Mouse (Mus musculus) liver, embryonic 14.5 days (tissue): Measurements from ENCODE around the gene Vil1. TPM values are rescaled to one million over a fixed set of nuclear protein-coding genes. Genes with fewer than 3 reads are reported as not detected.

Experiments
- ATAC-seq: fragments of 200-750 bp; cut with Nextera tagmentation; 2 replicates; pipeline ENCODE4 v1.8.0; 2017; ENCODE audit warnings: moderate number of reproducible peaks, mild to moderate bottlenecking, moderate library complexity; ENCODE audit not compliant: insufficient read depth
- DNase-seq, 3 experiments: peaks; one replicate each; pipeline ENCODE4 v3.0.0-alpha.2; 2012 to 2013; ENCODE audit warnings: low read depth in 3 of 3, low spot score in 3 of 3
- H3K27ac ChIP-seq: fragments of 300-500 bp; sonication (generic); 2 replicates; pipeline ENCODE4 v1.5.1; 2014; ENCODE audit warnings: moderate library complexity, mild to moderate bottlenecking, control low read depth, inconsistent platforms
- H3K27me3 ChIP-seq: fragments of 300-500 bp; sonication (generic); 2 replicates; pipeline ENCODE4 v1.6.1; 2014; ENCODE audit warnings: mild to moderate bottlenecking, low read length, moderate library complexity; ENCODE audit not compliant: control insufficient read depth, insufficient read depth
- H3K36me3 ChIP-seq: fragments of 300-500 bp; sonication (generic); replicated peaks from 2 replicates; pipeline ENCODE4 v1.6.1; 2014; ENCODE audit warnings: low read depth; ENCODE audit not compliant: control insufficient read depth, insufficient read depth
- H3K4me1 ChIP-seq, 2 experiments: fragments of 200-500 bp in 1 of 2; fragments of 300-500 bp in 1 of 2; sonication (generic) in 1 of 2; replicated peaks; 2 replicates each; pipeline ENCODE4 v1.6.1; 2012 to 2014; ENCODE audit warnings: antibody characterized with exemption in 1 of 2, inconsistent platforms in 1 of 2, low read length in 1 of 2; ENCODE audit not compliant: control insufficient read depth in 2 of 2, insufficient read depth in 2 of 2
- H3K4me2 ChIP-seq: fragments of 300-500 bp; sonication (generic); 2 replicates; pipeline ENCODE4 v1.6.1; 2014; ENCODE audit warnings: low read depth, mild to moderate bottlenecking, control low read depth, moderate library complexity
- H3K4me3 ChIP-seq, 2 experiments: fragments of 200-500 bp in 1 of 2; fragments of 300-500 bp in 1 of 2; sonication (generic) in 1 of 2; 2 replicates each; pipeline ENCODE4 v1.5.1; 2012 to 2014; ENCODE audit warnings: low read depth in 2 of 2, low read length in 2 of 2, mild to moderate bottlenecking in 2 of 2, control low read depth in 1 of 2, inconsistent platforms in 1 of 2, moderate library complexity in 1 of 2; ENCODE audit not compliant: insufficient read depth in 1 of 2
- H3K9ac ChIP-seq: fragments of 300-500 bp; sonication (generic); replicated peaks from 2 replicates; pipeline ENCODE4 v1.6.1; 2014; ENCODE audit warnings: mild to moderate bottlenecking, control low read depth, moderate library complexity
- H3K9me3 ChIP-seq: fragments of 300-500 bp; sonication (generic); 2 replicates; pipeline ENCODE4 v1.6.1; 2016; ENCODE audit warnings: low read length, mixed read lengths; ENCODE audit not compliant: control insufficient read depth
- CTCF ChIP-seq: IDR thresholded peaks from 2 replicates; pipeline ENCODE4 v1.5.1; 2016; ENCODE audit warnings: antibody characterized with exemption, low read depth, control low read depth
- EP300 ChIP-seq: IDR thresholded peaks from 2 replicates; pipeline ENCODE4 v1.6.1; 2016; ENCODE audit warnings: antibody characterized with exemption, low read depth
- WGBS: fragments of 180-500 bp; shearing (Covaris S2); extraction: QIAGEN DNeasy Blood & Tissue Kit; methylation state at CpG from one replicate; pipeline ENCODE4 v1.1.7; 2014; ENCODE audit not compliant: insufficient replicate concordance; 5-methylcytosine and 5-hydroxymethylcytosine counted together
- polyA plus RNA-seq, 2 experiments: library from polyadenylated mRNA; depleted of rRNA in 1 of 2; stranded (reverse) in 1 of 2; unstranded in 1 of 2; fragments of >200 nt; fragmentation: Nextera tagmentation in 1 of 2; extraction: Ambion mirVana in 1 of 2; gene quantifications; 2 replicates each; pipeline versions ENCODE4 v1.2.1 to v1.2.3; 2012 to 2014

The Vil1 gene
- polyA plus RNA-seq, 2 experiments: 0.39 to 0.50 TPM

DNA sequence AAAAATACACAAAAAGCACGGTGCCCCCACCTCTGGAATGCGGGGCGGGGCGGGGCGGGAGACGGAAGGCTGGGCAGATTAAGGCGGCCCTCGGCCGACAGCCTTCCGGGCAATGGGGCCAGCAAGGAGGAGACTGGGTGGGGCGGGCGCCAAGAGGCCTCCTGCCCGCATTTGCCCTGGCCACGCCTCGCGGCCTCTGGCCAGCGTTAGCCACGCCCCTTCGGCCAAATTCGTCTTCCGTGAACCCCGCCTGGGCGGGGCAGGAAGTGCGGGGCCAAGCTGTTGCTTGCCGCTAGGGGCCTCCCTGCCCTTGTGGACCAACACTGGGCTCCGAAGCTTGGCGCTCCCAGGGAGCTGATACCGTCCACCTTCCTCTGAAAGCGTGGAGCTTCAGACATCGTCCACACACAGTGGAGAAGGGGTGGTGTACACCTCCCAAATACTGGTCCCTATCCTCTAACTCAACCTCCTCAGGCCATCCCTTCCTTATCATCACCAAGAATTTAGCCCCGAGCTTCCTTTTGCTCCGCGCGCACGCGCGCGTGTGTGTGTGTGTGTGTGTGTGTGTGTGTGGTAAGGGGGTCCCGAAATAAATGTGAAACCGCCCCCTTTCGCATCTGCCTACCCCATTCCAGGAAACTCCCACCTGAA is 11.8 kb upstream of the Vil1 start:
- Histone ChIP-seq H3K36me3 (peaks cover 21% of the 10 kb centered on the region), H3K27me3 (no peaks in the 10 kb centered on the region), H3K4me2 (peak overlapping the region; percentile 89), H3K4me3 (peak overlapping the region; percentile 53 to 77), H3K4me1 (peaks cover 35 to 38% of the 10 kb centered on the region in 2 experiments), H3K9ac (peak overlapping the region; percentile 71), H3K27ac (peak overlapping the region; percentile 77), H3K9me3 (no peaks in the 10 kb centered on the region)
- TF ChIP-seq CTCF (peak; percentile 98), EP300 (peak; percentile 5)
- ATAC-seq (peak; percentile 89), DNase-seq (peak; percentile 96 to 97 (median 97))
- WGBS: under 1% methylated on average over 41 of the region's 41 CpGs

GRCm38 (mm10) chr1:74397919-74398451 is 11.2 kb upstream of the Vil1 start:
- peak overlapping the region; percentile 89 for H3K4me2 ChIP-seq
- H3K27ac ChIP-seq: peak overlapping the region; percentile 77
- DNase-seq: peak in 1 of 3 experiments; percentile 69
- no peaks in the 10 kb centered on the region for H3K9me3 ChIP-seq
- peak overlapping the region; percentile 53 to 77 for H3K4me3 ChIP-seq
- H3K36me3 ChIP-seq: peaks cover 21% of the 10 kb centered on the region
- 4% methylated on average over 11 of the region's 11 CpGs for WGBS
- peaks cover 32 to 35% of the 10 kb centered on the region in 2 experiments for H3K4me1 ChIP-seq
- TF ChIP-seq EP300 (no peak), CTCF (peak; percentile 80)
- H3K27me3 ChIP-seq: no peaks in the 10 kb centered on the region
- H3K9ac ChIP-seq: peak overlapping the region; percentile 71
- peak; percentile 25 for ATAC-seq

- TF ChIP-seq EP300 (no peak), CTCF (no peak)
- Histone ChIP-seq H3K27ac (peak overlapping the region; percentile 53), H3K36me3 (no peaks in the 10 kb centered on the region; the same call in 1 of the 2 replicates), H3K4me2 (peak overlapping the region; percentile 62), H3K4me1 (peaks cover 29 to 31% of the 10 kb centered on the region in 2 experiments), H3K4me3 (no peak overlapping the region), H3K9me3 (no peaks in the 10 kb centered on the region), H3K27me3 (no peaks in the 10 kb centered on the region), H3K9ac (no peak overlapping the region)
- DNase-seq (no peak), ATAC-seq (no peak)
- 63% methylated on average over 3 of the region's 3 CpGs for WGBS
Observed at GRCm38 (mm10) chr1:74400531-74400930, 8.6 kb upstream of the Vil1 start.

DNA sequence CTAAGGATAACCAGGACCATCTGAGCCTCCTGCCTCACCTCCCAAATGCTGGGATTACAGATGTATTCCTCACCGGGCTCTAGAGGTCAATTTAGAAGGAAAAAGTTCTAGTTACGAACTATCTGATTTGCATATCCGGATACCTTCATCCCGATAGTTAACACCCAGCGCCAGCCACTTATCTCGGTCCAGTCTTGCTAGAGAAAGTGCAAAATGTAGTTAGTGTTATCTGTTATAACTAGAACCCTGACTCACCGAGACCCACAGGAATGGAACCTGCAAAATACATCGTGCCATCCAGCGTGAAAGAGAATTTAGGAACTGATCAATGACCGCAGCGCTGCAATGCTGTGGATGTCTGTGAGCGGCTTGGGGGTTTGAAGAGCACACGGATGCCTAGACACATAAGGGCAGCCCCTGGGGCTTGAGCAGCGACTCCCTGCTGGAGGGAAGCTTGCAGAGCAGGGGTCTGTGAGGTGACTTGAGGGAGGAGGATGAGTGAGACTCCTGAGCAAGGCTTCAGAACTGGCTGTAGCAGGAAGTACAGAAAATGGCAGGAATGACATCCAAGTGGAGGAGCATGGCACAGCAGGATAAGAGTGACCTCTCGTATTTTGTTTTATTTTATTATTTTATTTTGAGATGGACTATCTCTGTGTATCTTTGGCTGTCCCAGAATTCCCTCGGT is 8.0 kb upstream of the Vil1 start:
- no peak for ATAC-seq
- Histone ChIP-seq H3K4me2 (peak overlapping the region; percentile 62), H3K9ac (peak overlapping the region; percentile 25), H3K4me1 (peaks cover 29 to 31% of the 10 kb centered on the region in 2 experiments), H3K27me3 (no peaks in the 10 kb centered on the region), H3K36me3 (no peaks in the 10 kb centered on the region), H3K4me3 (0 out of 4 replicates have a peak overlapping the region, but pooled peaks have one; percentile 3 to 22), H3K9me3 (no peaks in the 10 kb centered on the region), H3K27ac (peak overlapping the region; percentile 53)
- TF ChIP-seq EP300: no peak
- TF ChIP-seq CTCF: no peak
- DNase-seq: no peak
- WGBS: 31% methylated on average over 16 of the region's 16 CpGs

- ATAC-seq (no peak), DNase-seq (no peak)
- WGBS: 62% methylated on average over 4 of the region's 4 CpGs
- Histone ChIP-seq H3K27ac (no peak overlapping the region), H3K4me3 (no peak overlapping the region), H3K4me1 (peaks cover 18 to 21% of the 10 kb centered on the region in 2 experiments), H3K27me3 (no peaks in the 10 kb centered on the region), H3K36me3 (no peaks in the 10 kb centered on the region), H3K4me2 (no peak overlapping the region), H3K9me3 (no peaks in the 10 kb centered on the region), H3K9ac (no peak overlapping the region)
- no peak for TF ChIP-seq CTCF
- TF ChIP-seq EP300: no peak
Observed at GRCm38 (mm10) chr1:74404206-74404605, 5.0 kb upstream of the Vil1 start.
